Mouse (Mus musculus) heart, embryonic 13.5 days (tissue): ENCODE data around the gene A4galt. TPM values are rescaled to one million over a fixed set of nuclear protein-coding genes. Genes with fewer than 3 reads are reported as not detected.

Source experiments
- ATAC-seq: fragments of 200-750 bp; cut with Nextera tagmentation; 2 replicates; pipeline ENCODE4 v1.8.0; 2017; ENCODE audit warnings: moderate TSS enrichment; ENCODE audit not compliant: insufficient number of reproducible peaks, low FRiP score, low TSS enrichment; ENCODE audit errors: extremely low read depth
- H3K27ac ChIP-seq: fragments of 300-500 bp; sonication (generic); replicated peaks from 2 replicates; pipeline ENCODE4 v1.5.1; 2015; ENCODE audit warnings: moderate library complexity, mild to moderate bottlenecking, inconsistent platforms
- H3K27me3 ChIP-seq: fragments of 300-500 bp; sonication (generic); replicated peaks from 2 replicates; pipeline ENCODE4 v1.6.1; 2015; ENCODE audit warnings: mild to moderate bottlenecking, inconsistent platforms
- H3K36me3 ChIP-seq: fragments of 300-500 bp; sonication (generic); 2 replicates; pipeline ENCODE4 v1.6.1; 2015; ENCODE audit warnings: mild to moderate bottlenecking, inconsistent platforms
- H3K4me1 ChIP-seq: fragments of 300-500 bp; sonication (generic); 2 replicates; pipeline ENCODE4 v1.6.1; 2015; ENCODE audit warnings: inconsistent platforms
- H3K4me2 ChIP-seq: fragments of 300-500 bp; sonication (generic); 2 replicates; pipeline ENCODE4 v1.6.1; 2015; ENCODE audit warnings: inconsistent platforms, mild to moderate bottlenecking, moderate library complexity
- H3K4me3 ChIP-seq: fragments of 300-500 bp; sonication (generic); 2 replicates; pipeline ENCODE4 v1.5.1; 2015; ENCODE audit warnings: moderate library complexity, mild to moderate bottlenecking, inconsistent platforms
- H3K9ac ChIP-seq: fragments of 300-500 bp; sonication (generic); 2 replicates; pipeline ENCODE4 v1.6.1; 2015; ENCODE audit warnings: inconsistent platforms, mild to moderate bottlenecking, moderate library complexity
- H3K9me3 ChIP-seq: fragments of 300-500 bp; sonication (generic); 2 replicates; pipeline ENCODE4 v1.6.1; 2016; ENCODE audit warnings: inconsistent platforms
- WGBS: fragments of 180-500 bp; shearing (Covaris S2); methylation state at CpG from one replicate; pipeline ENCODE4 v1.1.7; 2015; ENCODE audit warnings: mixed read lengths; 5-methylcytosine and 5-hydroxymethylcytosine counted together
- polyA plus RNA-seq: library from polyadenylated mRNA; unstranded; fragments of >200 nt; fragmentation: Nextera tagmentation; extraction: Ambion mirVana; gene quantifications from 2 replicates; pipeline ENCODE4 v1.2.1, GENCODE M21; 2015

A4galt gene
- polyA plus RNA-seq, 1 experiment from 2014 or later, result 0.47 TPM

DNA sequence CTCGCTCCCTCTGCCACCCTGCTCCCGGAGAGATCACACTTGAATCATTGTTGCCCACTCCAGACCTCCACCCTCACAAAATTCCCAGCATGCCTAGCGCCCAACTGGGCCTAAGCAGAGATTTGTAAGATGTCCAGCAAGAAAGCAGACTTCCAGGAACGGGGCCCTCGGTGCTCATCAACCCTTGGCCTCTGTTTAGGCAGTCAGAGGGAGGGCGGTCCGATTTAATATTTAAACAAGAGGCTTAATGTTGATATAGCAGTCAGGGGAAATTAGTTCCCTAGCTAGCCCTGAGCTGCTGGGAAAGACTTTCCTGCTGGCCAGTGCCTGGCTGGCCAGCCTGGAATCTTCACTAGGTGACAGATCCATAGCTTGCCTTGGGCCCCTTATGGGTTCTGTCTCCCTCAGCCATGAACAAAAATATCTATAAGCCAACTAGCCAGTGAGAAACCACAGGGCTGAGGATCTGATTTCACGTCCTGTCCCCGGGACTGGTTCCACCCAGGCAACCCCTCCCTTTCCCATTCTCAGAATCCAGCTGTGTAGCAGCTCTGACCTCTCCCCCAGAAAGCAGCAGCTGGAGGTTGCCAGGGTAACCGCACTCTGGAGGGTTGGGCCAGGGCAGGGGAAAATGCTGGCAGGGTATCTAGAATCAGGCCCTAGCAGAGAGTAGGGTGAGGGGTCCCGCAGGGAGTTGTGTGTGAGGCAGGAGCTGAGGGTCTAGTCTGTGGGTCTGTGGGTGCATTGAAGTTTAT lies 28.2 kb downstream of the A4galt start:
- ATAC-seq, result peak; percentile 58; the same call in 1 of the 2 replicates
- H3K4me2 ChIP-seq, result peak overlapping the region; percentile 18; the same call in 1 of the 2 replicates

DNA sequence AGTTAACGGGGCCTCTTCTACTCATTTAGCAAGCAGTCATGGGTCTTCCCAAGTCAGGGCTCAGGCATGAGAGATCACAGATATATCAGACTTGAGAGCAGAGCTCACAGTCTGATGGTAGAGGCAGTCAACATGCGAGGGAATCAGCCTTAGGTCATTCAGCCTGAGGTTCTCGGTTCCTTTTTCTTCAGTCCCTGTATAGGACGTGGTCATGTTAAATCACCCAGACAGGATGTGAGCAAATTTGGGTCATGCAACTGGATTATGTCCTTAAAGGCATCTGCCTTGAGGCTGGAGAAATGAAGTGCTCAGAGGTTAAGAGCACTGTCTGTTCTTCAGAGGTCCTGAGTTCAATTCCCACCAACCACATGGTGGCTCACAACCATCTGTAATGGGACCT lies 29.9 kb downstream of the A4galt start:
- Histone ChIP-seq H3K4me3 (no peak overlapping the region), H3K36me3 (no peaks in the 10 kb centered on the region), H3K9me3 (no peaks in the 10 kb centered on the region), H3K4me1 (peaks cover 24% of the 10 kb centered on the region), H3K27ac (no peak overlapping the region), H3K4me2 (no peak overlapping the region), H3K9ac (no peak overlapping the region), H3K27me3 (no peaks in the 10 kb centered on the region)
- WGBS, result 77% methylated on average over 4 of the region's 4 CpGs
- no peak for ATAC-seq

More for the DNA sequence above, 28.2 kb downstream of the A4galt start:
- no peak overlapping the region for H3K4me3 ChIP-seq
- H3K9me3 ChIP-seq, result no peaks in the 10 kb centered on the region
- no peaks in the 10 kb centered on the region for H3K36me3 ChIP-seq
- 45% methylated on average over 11 of the region's 11 CpGs for WGBS
- H3K27me3 ChIP-seq, result no peaks in the 10 kb centered on the region
- H3K4me1 ChIP-seq, result peaks cover 24% of the 10 kb centered on the region
- peak overlapping the region; percentile 81 for H3K27ac ChIP-seq
- peak overlapping the region; percentile 37; the same call in 1 of the 2 replicates for H3K9ac ChIP-seq

DNA sequence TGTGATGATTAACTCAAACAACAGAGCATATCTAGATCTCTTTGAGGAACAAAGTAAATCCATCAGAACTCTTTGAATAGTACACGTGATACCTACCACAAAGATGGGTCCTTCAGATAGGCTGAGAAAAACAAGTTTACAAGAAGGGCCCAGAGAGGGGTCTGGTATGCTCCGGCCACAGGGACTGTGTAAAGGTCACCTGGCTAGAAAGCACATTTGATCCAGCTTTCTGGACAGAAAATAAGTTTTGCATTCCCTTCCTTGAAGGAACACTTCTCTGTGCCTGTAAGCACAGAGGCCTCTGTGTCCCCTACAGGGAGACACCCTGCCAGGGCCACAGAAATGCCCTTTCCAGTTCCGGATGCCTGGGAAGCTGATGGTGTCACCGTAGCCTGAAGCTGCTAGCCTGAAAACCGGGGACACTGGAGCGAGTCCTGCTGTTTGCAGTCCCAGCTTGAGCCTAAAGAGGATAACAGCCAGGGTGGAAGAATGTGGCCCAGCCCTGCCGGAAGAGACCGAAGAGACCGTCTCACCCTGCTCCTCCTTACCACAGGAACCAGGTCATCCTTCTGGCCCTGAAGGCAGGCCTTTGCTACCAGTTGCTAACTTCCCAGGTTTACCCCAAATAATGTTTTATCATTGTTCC lies 31.1 kb downstream of the A4galt start:
- no peak overlapping the region for H3K4me2 ChIP-seq
- peaks cover 33% of the 10 kb centered on the region for H3K4me1 ChIP-seq
- H3K9me3 ChIP-seq, result no peaks in the 10 kb centered on the region
- no peak for ATAC-seq
- H3K36me3 ChIP-seq, result no peaks in the 10 kb centered on the region
- no peaks in the 10 kb centered on the region for H3K27me3 ChIP-seq
- no peak overlapping the region for H3K9ac ChIP-seq
- WGBS, result 50% methylated on average over 9 of the region's 9 CpGs
- H3K27ac ChIP-seq, result no peak overlapping the region
- no peak overlapping the region for H3K4me3 ChIP-seq

DNA sequence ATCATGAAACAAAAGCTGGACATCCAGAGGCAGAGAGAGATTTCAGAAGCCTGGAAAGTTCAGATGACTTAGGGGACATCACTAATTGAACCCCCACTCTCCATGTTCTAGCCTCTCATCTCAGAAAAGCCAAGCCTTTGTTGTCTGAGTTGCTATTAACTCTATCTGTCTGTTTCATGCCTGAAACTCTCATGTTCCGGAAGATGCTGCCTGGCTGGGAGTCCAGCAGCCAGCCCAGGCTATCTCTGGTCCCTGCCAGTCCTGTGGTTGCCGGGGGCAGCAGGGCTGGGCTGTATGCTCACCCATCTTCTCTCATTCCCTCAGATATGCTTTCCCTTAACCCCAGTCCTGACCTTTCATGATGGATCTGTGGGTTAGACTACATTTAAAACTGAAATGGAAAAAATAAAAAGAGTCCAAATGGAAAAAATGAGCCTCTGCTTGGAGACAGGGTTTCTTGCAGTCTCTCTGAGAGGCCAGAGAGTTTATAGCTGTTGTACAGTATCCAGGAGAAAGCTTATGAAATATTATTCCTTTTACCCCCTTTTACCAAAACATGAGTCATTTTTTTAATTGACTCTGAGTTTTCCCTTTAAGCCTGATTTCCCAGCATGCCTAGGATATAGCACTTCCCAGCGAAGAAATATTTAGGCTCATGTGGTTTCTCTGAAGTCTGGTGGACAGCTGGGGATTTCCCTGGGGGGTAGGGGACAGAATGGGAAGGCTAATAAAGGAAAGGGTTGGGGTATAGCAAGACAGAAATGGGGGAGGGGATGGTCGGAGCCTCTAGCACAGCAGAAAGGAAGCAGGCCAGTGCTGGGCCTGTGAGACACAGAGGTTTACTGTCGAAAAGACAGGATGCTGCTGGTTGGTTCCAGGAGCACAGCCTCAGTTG lies 36.0 kb downstream of the A4galt start:
- no peak for ATAC-seq
- Histone ChIP-seq H3K9ac (peak overlapping the region; percentile 10; the same call in 1 of the 2 replicates), H3K4me2 (no peak overlapping the region), H3K27ac (peak overlapping the region; percentile 58), H3K9me3 (no peaks in the 10 kb centered on the region), H3K4me1 (peaks cover 11% of the 10 kb centered on the region), H3K36me3 (no peaks in the 10 kb centered on the region), H3K27me3 (0 out of 2 replicates have a peak, but pooled peaks cover 3% of the 10 kb centered on the region), H3K4me3 (no peak overlapping the region)
- 41% methylated on average over 5 of the region's 5 CpGs for WGBS

GRCm38 (mm10) chr15:83210229-83210628 lies 41.3 kb downstream of the A4galt start:
- ATAC-seq, result no peak
- Histone ChIP-seq H3K27ac (no peak overlapping the region), H3K36me3 (no peaks in the 10 kb centered on the region), H3K9me3 (no peaks in the 10 kb centered on the region), H3K4me2 (peak overlapping the region; percentile 64), H3K4me1 (peaks cover 9% of the 10 kb centered on the region), H3K9ac (peak overlapping the region; percentile 53), H3K27me3 (peaks cover 22% of the 10 kb centered on the region), H3K4me3 (peak overlapping the region; percentile 33)
- WGBS, result 20% methylated on average over 11 of the region's 11 CpGs

DNA sequence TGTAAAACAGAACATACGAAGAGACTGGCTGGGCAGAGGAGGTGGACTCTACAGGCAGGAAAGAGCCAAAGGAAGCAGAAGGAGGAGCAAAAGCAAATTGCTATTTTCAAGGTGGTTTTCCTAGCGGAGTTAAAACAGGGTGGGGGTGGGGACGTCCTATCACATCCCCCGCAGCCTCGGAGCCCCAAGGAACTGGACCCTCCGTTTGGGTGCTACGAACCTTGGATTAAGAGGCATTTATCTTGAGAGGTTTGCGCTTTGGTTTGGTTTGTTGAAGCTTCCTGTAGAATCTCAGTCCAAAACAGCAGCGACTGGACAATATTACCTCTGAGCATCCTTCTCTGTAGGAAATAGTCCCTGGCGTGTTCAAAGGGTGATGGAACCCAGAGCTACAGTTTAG lies 41.9 kb downstream of the A4galt start:
- peak overlapping the region; percentile 53 for H3K9ac ChIP-seq
- peaks cover 22% of the 10 kb centered on the region for H3K27me3 ChIP-seq
- H3K4me3 ChIP-seq, result peak overlapping the region; percentile 33
- no peak for ATAC-seq
- peak overlapping the region; percentile 64 for H3K4me2 ChIP-seq
- 8% methylated on average over 10 of the region's 10 CpGs for WGBS
- no peaks in the 10 kb centered on the region for H3K36me3 ChIP-seq
- peaks cover 12% of the 10 kb centered on the region for H3K4me1 ChIP-seq
- H3K27ac ChIP-seq, result no peak overlapping the region
- H3K9me3 ChIP-seq, result no peaks in the 10 kb centered on the region

GRCm38 (mm10) chr15:83209092-83209695 lies 42.4 kb downstream of the A4galt start:
- no peak for ATAC-seq
- peaks cover 22% of the 10 kb centered on the region for H3K27me3 ChIP-seq
- 36% methylated on average over 4 of the region's 4 CpGs for WGBS
- peaks cover 14% of the 10 kb centered on the region for H3K4me1 ChIP-seq
- peak overlapping the region; percentile 53 for H3K9ac ChIP-seq
- no peaks in the 10 kb centered on the region for H3K9me3 ChIP-seq
- no peaks in the 10 kb centered on the region for H3K36me3 ChIP-seq
- H3K4me2 ChIP-seq, result peak overlapping the region; percentile 64
- no peak overlapping the region for H3K27ac ChIP-seq
- peak overlapping the region; percentile 33; the same call in 1 of the 2 replicates for H3K4me3 ChIP-seq

DNA sequence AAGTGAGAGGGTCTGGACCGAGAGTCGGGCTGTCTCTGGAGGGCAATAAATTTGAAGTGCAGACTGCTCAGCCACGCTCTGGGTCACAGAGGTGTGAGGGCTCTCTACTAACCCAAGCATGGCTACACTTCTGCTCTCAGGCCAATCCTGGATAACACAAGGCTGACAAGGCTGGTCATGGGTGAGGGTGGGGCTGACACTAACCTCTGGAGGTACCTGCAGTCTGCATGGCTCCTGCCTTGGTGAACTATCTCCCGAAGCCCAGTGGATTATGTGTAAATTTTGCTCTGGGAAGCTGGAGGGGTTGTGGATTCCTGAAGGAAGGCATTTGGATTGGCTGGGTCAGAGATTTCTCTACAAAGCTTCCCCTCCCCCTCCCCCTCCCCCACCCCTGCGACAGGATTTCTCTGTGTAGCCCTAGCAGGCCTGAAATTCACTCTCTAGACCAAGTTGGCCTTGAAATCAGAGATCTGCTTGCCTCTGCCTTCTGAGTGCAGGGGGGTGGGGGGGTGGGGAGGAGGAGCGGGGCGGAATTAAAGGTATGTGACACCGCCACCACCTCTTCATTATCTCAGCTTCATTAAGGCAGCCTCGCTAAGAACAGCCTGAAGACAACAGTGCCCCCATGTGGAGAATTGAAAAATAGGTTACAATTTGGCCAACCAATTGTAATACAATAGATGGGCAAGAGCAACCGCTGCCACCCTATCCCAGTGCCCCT lies 46.7 kb downstream of the A4galt start:
- 30% methylated on average over 10 of the region's 10 CpGs for WGBS
- Histone ChIP-seq H3K9me3 (no peaks in the 10 kb centered on the region), H3K27me3 (peaks cover 17% of the 10 kb centered on the region), H3K4me1 (peaks cover 19% of the 10 kb centered on the region), H3K9ac (peak overlapping the region; percentile 11; the same call in 1 of the 2 replicates), H3K27ac (no peak overlapping the region), H3K36me3 (no peaks in the 10 kb centered on the region), H3K4me3 (peak overlapping the region; percentile 24), H3K4me2 (peak overlapping the region; percentile 53)
- no peak for ATAC-seq

DNA sequence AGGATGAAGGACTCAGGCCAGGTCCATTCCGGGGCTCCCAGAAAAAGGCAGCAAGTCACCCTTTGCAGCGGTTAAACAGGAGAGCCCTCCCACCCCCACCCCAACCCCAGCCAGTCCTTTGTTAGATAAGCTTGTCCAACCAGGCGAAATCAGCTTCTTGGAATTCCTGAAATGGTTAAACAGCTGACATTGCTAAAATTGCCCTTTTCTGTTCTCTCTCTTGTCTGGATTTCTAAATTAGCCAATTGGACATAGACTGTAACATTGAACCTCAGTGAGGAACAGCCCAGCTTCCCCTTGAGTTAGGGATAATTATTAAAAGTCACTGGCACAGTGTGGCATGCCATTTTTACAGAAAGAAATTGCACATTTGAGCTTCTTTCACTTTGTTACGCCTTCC lies 49.2 kb downstream of the A4galt start:
- Histone ChIP-seq H3K27ac (no peak overlapping the region), H3K36me3 (no peaks in the 10 kb centered on the region), H3K27me3 (no peaks in the 10 kb centered on the region; the same call in 1 of the 2 replicates), H3K4me2 (no peak overlapping the region), H3K4me1 (peaks cover 12% of the 10 kb centered on the region; the same call in 1 of the 2 replicates), H3K9me3 (no peaks in the 10 kb centered on the region), H3K4me3 (no peak overlapping the region), H3K9ac (no peak overlapping the region)
- ATAC-seq, result no peak
- 35% methylated on average over 4 of the region's 4 CpGs for WGBS

- H3K4me3 ChIP-seq, result no peak overlapping the region
- 90% methylated on average over 4 of the region's 4 CpGs for WGBS
- H3K27me3 ChIP-seq, result no peaks in the 10 kb centered on the region
- H3K9me3 ChIP-seq, result peaks cover 6% of the 10 kb centered on the region; the same call in 1 of the 2 replicates
- H3K4me1 ChIP-seq, result no peaks in the 10 kb centered on the region
- H3K36me3 ChIP-seq, result no peaks in the 10 kb centered on the region
- ATAC-seq, result no peak
- no peak overlapping the region for H3K9ac ChIP-seq
- H3K27ac ChIP-seq, result no peak overlapping the region
- no peak overlapping the region for H3K4me2 ChIP-seq
Measured at GRCm38 (mm10) chr15:83193413-83193812, 58.2 kb downstream of the A4galt start.
